Mouse (Mus musculus): Measurements from ENCODE around the gene Atp2a3.

GRCm38 (mm10) chr11:72974995-72975503 lies 14.1 kb downstream of the Atp2a3 start:
- TF ChIP-seq POLR2A (IDR thresholded peaks at IDR 0.05; ENCODE audit: extremely low read depth, insufficient read depth, low read length) (no peak), CTCF (IDR thresholded peaks at IDR 0.05; ENCODE audit: low read depth, low read length) (no peak)

Data from liver, adult 2 months (tissue).